Mouse (Mus musculus) urinary bladder, postnatal 14 days (tissue): ENCODE results near the gene Tor4a.
A peak's percentile ranks its signal among the peaks of the same experiment; 100 is the strongest.

ENCODE experiments used
- DNase-seq: peaks from one replicate; pipeline ENCODE4 v3.0.0; 2021; ENCODE audit warnings: low spot score

Tor4a gene

GRCm38 (mm10) chr2:25196172-25196954, at the start of gene Tor4a:
TSS of gene Tor4a (minus strand) at chr2:25196886.
- peak; percentile 82 for DNase-seq

GRCm38 (mm10) chr2:25244144-25244543, 47.5 kb upstream of the Tor4a start:
- DNase-seq = no peak

GRCm38 (mm10) chr2:25243342-25243741, 46.7 kb upstream of the Tor4a start:
- no peak for DNase-seq

GRCm38 (mm10) chr2:25242101-25242506, 45.4 kb upstream of the Tor4a start, which contains the start of the genes Rnf208 and Cysrt1:
TSS of gene Rnf208 (plus strand) at chr2:25242255.
TSS of gene Cysrt1 (minus strand) at chr2:25242452.
- DNase-seq = no peak

- DNase-seq = no peak
These were observed 44.7 kb upstream of the Tor4a start for GRCm38 (mm10) chr2:25241438-25241775.

GRCm38 (mm10) chr2:25240723-25241437, 44.2 kb upstream of the Tor4a start:
- DNase-seq = peak; percentile 78

GRCm38 (mm10) chr2:25240310-25240709, 43.6 kb upstream of the Tor4a start:
- no peak for DNase-seq

- no peak for DNase-seq
These were observed 43.1 kb upstream of the Tor4a start for GRCm38 (mm10) chr2:25239766-25240165.

GRCm38 (mm10) chr2:25238106-25238505, 41.4 kb upstream of the Tor4a start:
- DNase-seq = peak; percentile 44

- peak; percentile 88 for DNase-seq
These were observed 40.8 kb upstream of the Tor4a start for GRCm38 (mm10) chr2:25237522-25237921.

GRCm38 (mm10) chr2:25236614-25237013, 39.9 kb upstream of the Tor4a start, which contains the start of gene Rnf224:
TSS of gene Rnf224 (minus strand) at chr2:25236787.
- DNase-seq = no peak

GRCm38 (mm10) chr2:25234551-25235220, 38.0 kb upstream of the Tor4a start:
- DNase-seq = no peak

- DNase-seq = no peak
These were observed 37.4 kb upstream of the Tor4a start, which contains the start of gene Slc34a3 for GRCm38 (mm10) chr2:25234050-25234449. TSS of gene Slc34a3 (minus strand) at chr2:25234364.

GRCm38 (mm10) chr2:25233421-25233820, 36.7 kb upstream of the Tor4a start:
- no peak for DNase-seq

- DNase-seq = no peak
These were observed 34.4 kb upstream of the Tor4a start for GRCm38 (mm10) chr2:25231038-25231437.

- DNase-seq = no peak
These were observed 33.9 kb upstream of the Tor4a start for GRCm38 (mm10) chr2:25230581-25230980.

GRCm38 (mm10) chr2:25229582-25229981, 32.9 kb upstream of the Tor4a start:
- no peak for DNase-seq

GRCm38 (mm10) chr2:25228995-25229530, 32.4 kb upstream of the Tor4a start:
- DNase-seq = no peak

- peak; percentile 94 for DNase-seq
These were observed 31.8 kb upstream of the Tor4a start for GRCm38 (mm10) chr2:25228431-25228889.

GRCm38 (mm10) chr2:25227406-25227805, 30.7 kb upstream of the Tor4a start:
- DNase-seq = no peak

- no peak for DNase-seq
These were observed 30.2 kb upstream of the Tor4a start for GRCm38 (mm10) chr2:25226864-25227263.

GRCm38 (mm10) chr2:25225811-25226379, 29.2 kb upstream of the Tor4a start:
- DNase-seq = no peak
